Mouse (Mus musculus): ENCODE results near the gene Cdsn. TPM values are rescaled to one million over a fixed set of nuclear protein-coding genes. Genes with fewer than 3 reads are reported as not detected.
A peak's percentile ranks its signal among the peaks of the same experiment; 100 is the strongest.

Gene Cdsn
- polyA plus RNA-seq, 1 experiment from 2014 or later = 0.09 TPM

DNA sequence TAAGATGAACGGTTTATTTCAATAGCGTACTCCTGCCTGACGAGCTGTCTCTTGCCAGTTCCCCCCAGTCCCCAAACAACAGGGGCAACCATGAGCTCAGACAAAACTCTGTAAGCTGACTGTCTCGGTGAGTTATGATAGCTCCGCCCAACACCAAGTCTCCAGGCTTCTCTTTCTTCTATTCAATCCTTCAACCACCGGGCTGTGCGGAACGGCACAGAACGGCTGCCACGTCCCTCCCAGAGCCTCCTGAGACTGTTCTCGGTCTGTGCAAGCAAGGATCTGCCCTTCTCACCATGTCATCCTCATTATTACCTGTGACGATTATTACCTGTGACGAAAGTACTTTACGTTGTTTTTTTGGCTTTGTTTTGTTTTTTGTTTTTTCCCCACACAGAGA, 18.9 kb downstream of the Cdsn start:
- Histone ChIP-seq H3K27ac (ENCODE audit: low read length) (no peak overlapping the region), H3K4me1 (ENCODE audit: control insufficient read depth, insufficient read depth, low read length) (peaks cover 7% of the 10 kb centered on the region; the same call in 1 of the 2 replicates), H3K4me2 (ENCODE audit: low read length) (no peak overlapping the region), H3K9me3 (replicated peaks; ENCODE audit: control insufficient read depth, low read length, poor library complexity, severe bottlenecking) (no peaks in the 10 kb centered on the region), H3K9ac (ENCODE audit: low read depth, low read length) (no peak overlapping the region), H3K27me3 (ENCODE audit: control insufficient read depth, insufficient read depth, low read depth, low read length) (peaks cover 11% of the 10 kb centered on the region), H3K36me3 (ENCODE audit: control insufficient read depth, insufficient read depth, low read length) (no peaks in the 10 kb centered on the region), H3K4me3 (ENCODE audit: low read depth, low read length) (no peak overlapping the region)
- ATAC-seq = no peak
- 73% methylated on average over 14 of the region's 14 CpGs for WGBS

DNA sequence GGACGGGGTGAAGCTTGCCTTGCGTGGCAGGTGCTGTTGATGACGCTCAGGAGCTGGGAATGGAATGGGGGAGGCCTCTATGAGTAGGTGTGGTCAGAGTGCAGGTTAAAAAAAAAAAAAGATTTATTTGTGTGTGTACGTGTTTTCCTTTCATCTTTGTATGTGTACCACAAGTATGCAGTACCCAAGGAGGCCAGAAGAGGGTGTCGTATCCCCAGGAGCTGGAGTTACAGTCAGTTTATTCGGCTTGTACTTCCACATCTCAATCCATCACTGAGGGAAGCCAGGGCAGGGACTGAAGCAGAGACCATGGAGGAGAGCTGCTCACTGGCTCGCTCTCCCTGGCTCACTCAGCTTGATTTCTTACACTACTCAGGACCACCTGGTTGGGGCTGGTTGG, 19.5 kb downstream of the Cdsn start:
- H3K4me2 ChIP-seq (ENCODE audit: low read length) = no peak overlapping the region
- no peaks in the 10 kb centered on the region for H3K9me3 ChIP-seq (replicated peaks; ENCODE audit: control insufficient read depth, low read length, poor library complexity, severe bottlenecking)
- no peak overlapping the region for H3K4me3 ChIP-seq (ENCODE audit: low read depth, low read length)
- H3K27ac ChIP-seq (ENCODE audit: low read length) = no peak overlapping the region
- no peaks in the 10 kb centered on the region for H3K36me3 ChIP-seq (ENCODE audit: control insufficient read depth, insufficient read depth, low read length)
- ATAC-seq = no peak
- H3K9ac ChIP-seq (ENCODE audit: low read depth, low read length) = no peak overlapping the region
- H3K4me1 ChIP-seq (ENCODE audit: control insufficient read depth, insufficient read depth, low read length) = peaks cover 7% of the 10 kb centered on the region; the same call in 1 of the 2 replicates
- peaks cover 11% of the 10 kb centered on the region for H3K27me3 ChIP-seq (ENCODE audit: control insufficient read depth, insufficient read depth, low read depth, low read length)
- WGBS = 97% methylated on average over 7 of the region's 7 CpGs

DNA sequence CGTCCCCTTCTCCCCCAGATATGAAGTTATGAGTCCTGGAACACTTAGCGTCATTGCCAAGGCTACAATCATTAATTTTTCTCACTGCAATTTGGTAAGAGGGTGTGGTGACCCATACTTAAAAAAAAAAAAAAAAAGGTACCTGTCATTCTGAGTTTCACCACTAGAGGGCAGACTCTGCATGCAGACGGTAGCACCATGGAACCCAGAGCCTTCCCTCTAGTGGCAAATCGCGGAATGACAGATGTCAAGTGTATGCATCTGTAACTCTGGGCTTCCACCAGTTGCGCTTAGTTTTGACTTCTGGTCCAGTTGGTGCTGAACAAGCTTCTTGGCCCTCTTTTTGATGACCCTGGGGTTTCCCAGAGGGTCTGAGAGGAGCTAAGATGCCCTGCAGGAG, 26.3 kb downstream of the Cdsn start:
- no peak for ATAC-seq
- Histone ChIP-seq H3K4me3 (ENCODE audit: low read depth, low read length) (no peak overlapping the region), H3K9ac (ENCODE audit: low read depth, low read length) (no peak overlapping the region), H3K4me1 (ENCODE audit: control insufficient read depth, insufficient read depth, low read length) (no peaks in the 10 kb centered on the region), H3K9me3 (replicated peaks; ENCODE audit: control insufficient read depth, low read length, poor library complexity, severe bottlenecking) (no peaks in the 10 kb centered on the region), H3K27me3 (ENCODE audit: control insufficient read depth, insufficient read depth, low read depth, low read length) (no peaks in the 10 kb centered on the region), H3K27ac (ENCODE audit: low read length) (no peak overlapping the region), H3K36me3 (ENCODE audit: control insufficient read depth, insufficient read depth, low read length) (no peaks in the 10 kb centered on the region), H3K4me2 (ENCODE audit: low read length) (no peak overlapping the region)
- 17% methylated on average over 6 of the region's 6 CpGs for WGBS

DNA sequence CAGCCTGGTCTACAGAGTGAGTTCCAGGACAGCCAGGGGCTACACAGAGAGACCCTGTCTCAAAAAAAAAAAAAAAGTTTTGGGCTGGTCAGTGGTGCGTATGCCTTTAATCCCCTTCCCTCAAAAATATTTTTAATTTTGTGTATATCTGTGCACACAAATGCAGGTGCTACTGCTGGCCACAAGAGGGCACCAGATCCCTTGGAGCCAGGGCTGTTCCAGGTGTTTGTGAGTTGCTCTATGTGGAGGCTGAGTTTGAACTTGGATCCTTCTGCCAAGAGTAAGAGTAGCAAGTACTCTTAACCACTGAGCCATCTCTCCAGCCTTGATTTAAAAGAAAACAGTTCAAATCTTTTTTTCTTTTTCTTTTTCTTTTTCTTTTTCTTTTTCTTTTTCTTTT, 31.0 kb downstream of the Cdsn start:
- Histone ChIP-seq H3K4me1 (ENCODE audit: control insufficient read depth, insufficient read depth, low read length) (peaks cover 2% of the 10 kb centered on the region; the same call in 1 of the 2 replicates), H3K9me3 (replicated peaks; ENCODE audit: control insufficient read depth, low read length, poor library complexity, severe bottlenecking) (no peaks in the 10 kb centered on the region), H3K27me3 (ENCODE audit: control insufficient read depth, insufficient read depth, low read depth, low read length) (no peaks in the 10 kb centered on the region), H3K4me2 (ENCODE audit: low read length) (no peak overlapping the region), H3K27ac (ENCODE audit: low read length) (no peak overlapping the region), H3K36me3 (ENCODE audit: control insufficient read depth, insufficient read depth, low read length) (no peaks in the 10 kb centered on the region), H3K9ac (ENCODE audit: low read depth, low read length) (no peak overlapping the region), H3K4me3 (ENCODE audit: low read depth, low read length) (no peak overlapping the region)
- no peak for ATAC-seq
- 96% methylated on average over 1 of the region's 1 CpGs for WGBS

DNA sequence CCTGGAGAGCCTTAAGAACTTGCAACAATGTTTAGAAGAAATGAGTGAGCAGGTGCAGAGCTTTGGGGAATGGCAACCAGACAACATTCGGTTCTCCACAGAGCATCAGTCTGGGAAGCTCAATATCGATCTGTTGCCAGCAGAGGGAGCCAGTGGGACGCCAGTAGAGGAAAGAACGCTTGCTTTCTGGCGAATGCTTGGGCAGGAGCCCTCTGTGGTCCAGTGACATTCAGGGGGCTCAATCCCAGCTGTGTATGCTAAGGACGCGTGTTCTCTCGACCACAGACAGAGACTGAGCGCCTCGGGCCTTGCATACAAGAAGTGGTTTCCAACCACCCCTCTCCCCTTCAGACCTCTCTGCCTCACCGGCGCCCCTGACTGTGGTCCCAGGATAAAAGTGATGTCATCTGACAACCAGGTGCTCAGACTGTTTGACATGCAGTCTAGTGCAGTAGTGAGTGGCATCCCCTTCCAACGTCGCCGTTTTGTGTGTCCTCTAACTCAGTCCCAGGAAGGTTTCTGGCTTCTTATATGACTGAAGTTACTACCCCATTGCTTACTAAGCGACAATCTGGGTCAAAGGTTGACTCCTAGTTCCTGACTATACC, 32.5 kb downstream of the Cdsn start:
- 16% methylated on average over 16 of the region's 16 CpGs for WGBS
- no peaks in the 10 kb centered on the region for H3K36me3 ChIP-seq (ENCODE audit: control insufficient read depth, insufficient read depth, low read length)
- peak overlapping the region; percentile 55 for H3K4me2 ChIP-seq (ENCODE audit: low read length)
- H3K4me3 ChIP-seq (ENCODE audit: low read depth, low read length) = 0 out of 2 replicates have a peak overlapping the region, but pooled peaks have one; percentile 2
- H3K27me3 ChIP-seq (ENCODE audit: control insufficient read depth, insufficient read depth, low read depth, low read length) = no peaks in the 10 kb centered on the region
- peak; percentile 79 for ATAC-seq
- no peaks in the 10 kb centered on the region for H3K9me3 ChIP-seq (replicated peaks; ENCODE audit: control insufficient read depth, low read length, poor library complexity, severe bottlenecking)
- H3K9ac ChIP-seq (ENCODE audit: low read depth, low read length) = peak overlapping the region; percentile 48; the same call in 1 of the 2 replicates
- no peak overlapping the region for H3K27ac ChIP-seq (ENCODE audit: low read length)
- H3K4me1 ChIP-seq (ENCODE audit: control insufficient read depth, insufficient read depth, low read length) = peaks cover 2% of the 10 kb centered on the region; the same call in 1 of the 2 replicates

DNA sequence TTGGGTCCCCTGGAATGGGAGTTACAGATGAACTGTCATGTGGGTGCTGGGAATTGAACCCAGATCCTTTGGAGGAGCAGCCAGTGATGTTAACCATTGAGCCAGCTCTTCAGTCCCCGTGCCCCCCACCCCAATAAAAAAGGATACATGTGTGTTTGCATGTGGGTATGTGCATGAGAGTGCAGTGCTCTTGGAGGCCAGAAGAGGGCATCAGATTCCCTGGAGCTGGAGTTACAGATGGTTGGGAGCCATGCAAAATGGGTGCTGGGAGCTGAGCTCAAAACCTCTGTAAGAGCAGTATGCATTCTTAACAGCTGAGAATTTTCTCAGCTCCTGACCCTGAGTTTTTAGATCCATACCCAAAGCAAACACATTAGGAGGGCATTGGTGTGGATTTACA, 35.4 kb downstream of the Cdsn start:
- 81% methylated on average over 1 of the region's 1 CpGs for WGBS
- H3K4me3 ChIP-seq (ENCODE audit: low read depth, low read length) = no peak overlapping the region
- H3K9me3 ChIP-seq (replicated peaks; ENCODE audit: control insufficient read depth, low read length, poor library complexity, severe bottlenecking) = no peaks in the 10 kb centered on the region
- ATAC-seq = no peak
- H3K4me1 ChIP-seq (ENCODE audit: control insufficient read depth, insufficient read depth, low read length) = peaks cover 2% of the 10 kb centered on the region; the same call in 1 of the 2 replicates
- H3K9ac ChIP-seq (ENCODE audit: low read depth, low read length) = no peak overlapping the region
- H3K4me2 ChIP-seq (ENCODE audit: low read length) = no peak overlapping the region
- H3K27ac ChIP-seq (ENCODE audit: low read length) = no peak overlapping the region
- no peaks in the 10 kb centered on the region for H3K27me3 ChIP-seq (ENCODE audit: control insufficient read depth, insufficient read depth, low read depth, low read length)
- H3K36me3 ChIP-seq (ENCODE audit: control insufficient read depth, insufficient read depth, low read length) = no peaks in the 10 kb centered on the region

DNA sequence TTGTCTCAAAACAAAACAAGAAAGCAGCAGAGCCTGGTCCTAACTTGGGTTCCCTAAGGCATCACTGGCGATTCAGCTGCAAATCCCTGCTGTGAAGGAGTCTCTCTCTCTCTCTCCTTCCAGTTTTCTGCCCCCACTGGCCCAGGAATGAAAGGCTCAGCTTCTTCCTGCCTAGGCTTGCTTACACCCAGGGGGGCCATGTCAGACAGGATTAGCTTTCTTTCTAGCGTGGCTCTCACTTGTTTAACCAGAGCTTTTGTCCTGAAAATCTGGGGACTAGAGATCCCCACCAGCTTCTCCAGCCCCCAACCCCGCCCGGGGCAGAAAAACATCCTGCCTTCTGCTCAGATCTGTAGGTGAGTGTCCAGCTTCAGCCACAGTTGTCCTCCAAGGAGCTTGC, 36.5 kb downstream of the Cdsn start:
- WGBS = 3% methylated on average over 4 of the region's 4 CpGs
- ATAC-seq = no peak

DNA sequence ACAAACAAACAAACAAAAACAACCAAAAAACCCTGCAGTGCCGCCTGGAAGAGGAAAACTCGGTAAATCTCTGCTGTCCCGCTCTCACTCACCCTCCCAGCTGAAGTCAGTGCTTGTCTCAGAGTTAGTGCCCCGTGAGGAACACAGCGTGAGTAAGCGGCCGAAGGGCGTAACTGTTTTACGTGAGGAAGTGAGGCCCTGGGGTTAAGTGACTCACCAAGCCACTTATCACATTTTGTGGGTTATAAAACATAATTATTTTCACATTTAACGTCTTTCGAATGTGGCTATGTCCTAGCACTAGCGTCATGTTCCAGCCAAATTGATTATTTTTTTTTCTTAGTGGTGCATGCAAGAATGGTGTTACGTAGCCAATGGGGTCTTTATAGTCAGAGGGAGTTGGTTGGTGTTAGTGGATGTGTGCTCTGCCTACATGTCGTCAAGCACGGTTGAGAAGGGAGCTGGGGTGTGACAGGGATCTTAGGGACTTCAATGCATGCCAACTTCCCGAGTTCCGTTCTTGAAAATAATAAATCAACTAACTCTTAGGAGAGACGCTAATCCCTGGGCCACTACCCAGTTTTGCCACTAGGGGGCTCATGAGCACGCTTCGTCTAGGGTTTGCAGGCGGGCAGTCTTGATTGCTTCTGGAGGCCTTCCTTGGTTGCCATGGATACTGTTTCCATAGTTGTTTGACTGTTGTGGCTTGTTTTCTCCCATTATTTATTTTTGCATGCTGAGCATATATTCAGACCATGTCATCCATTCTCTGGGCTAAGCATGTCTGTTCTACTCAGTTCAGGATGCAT, 38.7 kb downstream of the Cdsn start:
- Histone ChIP-seq H3K4me2 (ENCODE audit: low read length) (peak overlapping the region; percentile 25; the same call in 1 of the 2 replicates), H3K4me3 (ENCODE audit: low read depth, low read length) (no peak overlapping the region)
- 55% methylated on average over 21 of the region's 21 CpGs for WGBS

More for the DNA sequence above, 36.5 kb downstream of the Cdsn start:
- no peak overlapping the region for H3K4me2 ChIP-seq (ENCODE audit: low read length)
- H3K27ac ChIP-seq (ENCODE audit: low read length) = no peak overlapping the region
- H3K9me3 ChIP-seq (replicated peaks; ENCODE audit: control insufficient read depth, low read length, poor library complexity, severe bottlenecking) = no peaks in the 10 kb centered on the region
- no peak overlapping the region for H3K9ac ChIP-seq (ENCODE audit: low read depth, low read length)
- H3K4me3 ChIP-seq (ENCODE audit: low read depth, low read length) = no peak overlapping the region
- H3K36me3 ChIP-seq (ENCODE audit: control insufficient read depth, insufficient read depth, low read length) = no peaks in the 10 kb centered on the region
- no peaks in the 10 kb centered on the region for H3K27me3 ChIP-seq (ENCODE audit: control insufficient read depth, insufficient read depth, low read depth, low read length)
- H3K4me1 ChIP-seq (ENCODE audit: control insufficient read depth, insufficient read depth, low read length) = peaks cover 2% of the 10 kb centered on the region; the same call in 1 of the 2 replicates

DNA sequence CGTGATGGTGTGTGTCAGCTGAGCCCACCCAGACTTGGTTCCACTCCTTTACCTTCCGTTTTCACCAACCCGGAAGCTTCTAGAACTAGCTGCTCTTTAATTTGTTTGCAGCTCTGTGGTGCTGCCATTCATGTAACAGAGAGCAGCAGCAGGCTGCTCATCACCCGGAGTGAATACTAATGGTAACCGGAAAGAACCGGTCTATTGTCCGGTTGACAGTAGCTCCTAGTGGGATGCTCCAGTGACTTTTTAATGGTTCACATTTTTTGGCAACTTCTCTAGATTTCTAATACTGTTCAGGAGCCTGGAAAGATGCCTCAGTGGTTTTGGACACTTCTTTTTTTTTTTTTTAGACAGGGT, 39.3 kb downstream of the Cdsn start:
- no peak; the same call in 1 of the 2 replicates for ATAC-seq
- Histone ChIP-seq H3K9ac (ENCODE audit: low read depth, low read length) (no peak overlapping the region), H3K4me1 (ENCODE audit: control insufficient read depth, insufficient read depth, low read length) (no peaks in the 10 kb centered on the region), H3K36me3 (ENCODE audit: control insufficient read depth, insufficient read depth, low read length) (no peaks in the 10 kb centered on the region), H3K9me3 (replicated peaks; ENCODE audit: control insufficient read depth, low read length, poor library complexity, severe bottlenecking) (no peaks in the 10 kb centered on the region), H3K27me3 (ENCODE audit: control insufficient read depth, insufficient read depth, low read depth, low read length) (no peaks in the 10 kb centered on the region), H3K4me3 (ENCODE audit: low read depth, low read length) (no peak overlapping the region), H3K27ac (ENCODE audit: low read length) (peak overlapping the region; percentile 70), H3K4me2 (ENCODE audit: low read length) (peak overlapping the region; percentile 25; the same call in 1 of the 2 replicates)
- WGBS = 61% methylated on average over 7 of the region's 7 CpGs

More for the DNA sequence above, 38.7 kb downstream of the Cdsn start:
- Histone ChIP-seq H3K27me3 (ENCODE audit: control insufficient read depth, insufficient read depth, low read depth, low read length) (no peaks in the 10 kb centered on the region), H3K36me3 (ENCODE audit: control insufficient read depth, insufficient read depth, low read length) (no peaks in the 10 kb centered on the region), H3K4me1 (ENCODE audit: control insufficient read depth, insufficient read depth, low read length) (no peaks in the 10 kb centered on the region), H3K9me3 (replicated peaks; ENCODE audit: control insufficient read depth, low read length, poor library complexity, severe bottlenecking) (no peaks in the 10 kb centered on the region), H3K27ac (ENCODE audit: low read length) (peak overlapping the region; percentile 70), H3K9ac (ENCODE audit: low read depth, low read length) (no peak overlapping the region)
- peak; percentile 92 for ATAC-seq

Measured in midbrain, embryonic 16.5 days (tissue).